Mouse (Mus musculus) erythroblast, embryonic 14.5 days (primary cell): ENCODE measurements around the gene Slc39a5.

Experiments used
- GATA1 ChIP-seq: IDR thresholded peaks from 2 replicates; pipeline ENCODE4 v1.6.1; 2012; ENCODE audit warnings: low read length, inconsistent platforms, mixed read lengths
- TAL1 ChIP-seq: IDR thresholded peaks from 3 replicates; pipeline ENCODE4 v1.6.1; 2012; ENCODE audit warnings: low read length, inconsistent platforms, mixed read lengths

DNA sequence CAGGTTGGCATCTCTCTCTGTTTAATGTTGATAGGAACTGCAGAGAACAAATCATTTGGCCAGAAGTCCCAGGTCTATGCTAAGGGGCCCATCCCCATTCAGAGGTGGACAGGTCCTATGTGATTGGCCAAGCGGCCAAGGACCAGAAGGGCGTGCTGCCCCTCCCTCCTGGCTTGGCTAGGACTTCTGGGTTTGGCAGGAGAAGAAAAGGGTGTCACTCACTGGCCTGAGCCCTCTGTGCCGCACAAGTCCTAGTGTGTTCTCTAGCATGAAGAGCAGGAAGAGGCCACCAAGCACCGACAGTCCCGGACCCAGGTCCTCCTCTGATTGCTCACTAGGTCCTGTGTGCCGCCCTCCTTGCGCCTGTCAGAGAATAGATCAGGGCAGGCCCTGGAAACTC, 3.6 kb downstream of the Slc39a5 start:
- TF ChIP-seq GATA1 = no peak
- TF ChIP-seq TAL1 = no peak
